Mouse (Mus musculus): ENCODE data around the gene Ntm.

The Ntm gene

DNA sequence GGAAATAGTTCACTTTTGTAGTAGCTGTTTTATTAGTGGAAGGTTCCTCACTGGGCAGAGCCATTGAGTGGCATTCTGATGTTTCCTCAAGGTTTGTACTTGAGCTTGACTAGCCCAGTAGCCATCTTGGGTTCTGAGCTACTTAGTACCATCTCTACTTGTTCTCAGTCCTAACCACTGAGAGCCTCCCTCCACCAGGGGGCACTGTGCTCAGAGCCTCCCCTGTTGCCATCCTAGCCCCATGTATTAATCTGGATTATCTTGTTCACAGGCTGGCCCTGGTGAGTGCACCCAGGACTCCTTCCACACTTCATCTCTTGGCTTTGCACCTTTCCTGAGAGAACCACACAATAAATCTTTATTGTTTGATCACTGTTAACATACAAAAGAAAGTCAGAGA, 555.0 kb downstream of the Ntm start:
- no peak for DNase-seq (ENCODE audit: low read depth)

DNA sequence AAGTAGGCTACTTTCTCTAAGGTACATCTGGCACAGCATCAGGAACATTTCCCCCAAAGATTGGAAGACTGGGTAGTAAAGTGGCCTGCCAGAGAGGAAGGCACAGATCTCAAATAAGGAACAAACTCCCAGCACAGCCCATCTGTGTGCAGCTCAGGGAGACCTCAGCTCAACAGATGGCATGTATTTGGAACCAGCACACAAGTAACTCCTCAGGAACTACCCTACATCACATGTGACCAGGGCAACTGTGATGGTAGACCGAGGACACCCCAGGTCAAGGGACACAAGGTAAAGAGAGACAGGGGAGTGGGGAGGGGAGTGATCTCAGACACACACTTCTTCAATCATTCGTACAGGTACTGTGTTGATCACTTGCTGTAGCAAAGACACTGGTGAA, 556.0 kb downstream of the Ntm start:
- no peak for DNase-seq (ENCODE audit: low read depth)

DNA sequence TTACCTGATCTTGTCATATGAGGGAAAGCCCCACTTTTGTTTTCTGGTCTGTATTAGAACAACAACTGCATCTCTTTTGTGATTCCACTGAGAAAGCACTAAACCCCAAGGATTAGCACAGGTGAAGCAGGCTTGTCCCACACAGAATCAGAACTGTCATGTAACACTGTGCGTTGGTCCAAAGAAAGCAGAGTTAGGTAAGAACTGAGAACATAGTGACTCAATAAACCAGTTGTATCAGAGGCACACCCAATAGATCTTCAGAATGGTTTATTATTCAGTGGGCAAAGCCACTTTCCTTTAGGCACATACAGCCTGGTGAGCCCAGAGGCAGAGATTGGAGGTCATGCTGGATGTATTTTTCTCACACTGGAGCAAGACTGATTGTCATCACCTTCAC, 556.9 kb downstream of the Ntm start:
- DNase-seq (ENCODE audit: low read depth): no peak

DNA sequence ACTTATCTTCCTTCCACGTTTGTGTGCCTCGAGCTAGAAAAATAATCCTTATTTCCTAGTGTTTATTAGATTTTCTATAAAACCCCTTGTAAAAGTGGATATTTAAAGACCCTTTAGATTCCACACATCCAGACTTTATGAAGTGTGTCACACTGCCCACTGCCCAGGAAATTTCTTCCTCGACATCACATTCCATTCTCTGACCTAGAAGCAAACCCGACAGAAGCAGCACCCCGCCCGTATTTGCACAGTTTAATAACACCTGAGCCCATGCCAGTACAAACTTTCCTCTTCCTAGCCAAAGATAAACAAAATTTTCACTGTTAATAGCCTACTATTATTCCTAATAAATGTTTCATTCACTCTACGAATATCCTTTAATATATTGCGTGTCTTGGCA, 562.8 kb downstream of the Ntm start:
- no peak for DNase-seq (ENCODE audit: low read depth)

DNA sequence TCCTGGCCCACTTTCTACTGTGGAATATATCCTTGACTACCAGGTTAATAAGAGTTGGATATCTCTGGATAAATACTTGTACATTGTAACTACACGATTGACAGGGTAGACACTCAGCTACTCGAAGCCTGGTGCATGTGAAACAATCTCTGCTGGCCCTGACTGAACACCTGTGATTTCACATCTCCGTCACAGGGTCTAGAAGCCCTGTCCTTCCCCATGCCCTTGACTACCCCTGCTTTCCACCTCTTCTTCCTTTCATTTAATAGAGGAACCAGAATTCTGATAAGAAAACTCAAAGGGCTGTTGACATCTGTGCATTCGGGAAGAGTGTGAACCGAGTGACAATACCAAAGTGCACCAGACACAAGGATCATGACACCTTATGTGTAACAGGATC, 566.8 kb downstream of the Ntm start:
- DNase-seq (ENCODE audit: low read depth): no peak

DNA sequence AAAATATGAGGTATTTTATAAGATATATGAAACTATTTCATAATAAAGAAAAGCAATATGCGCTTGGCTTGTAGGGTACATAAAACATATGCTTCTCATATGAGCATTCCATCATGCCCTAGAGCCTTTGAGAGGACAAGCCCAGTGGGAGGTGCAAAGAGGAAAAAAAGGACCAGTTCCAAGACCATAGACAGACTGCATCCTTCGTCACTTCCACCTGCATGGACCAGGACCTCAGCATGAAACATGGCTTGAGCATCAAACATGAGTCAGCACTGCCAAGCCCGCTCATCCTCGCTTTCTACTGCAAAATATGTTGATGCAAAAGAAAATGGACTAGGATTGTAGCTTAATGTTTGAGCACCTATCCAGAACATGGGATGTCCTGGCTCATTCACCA, 569.8 kb downstream of the Ntm start:
- no peak for DNase-seq (ENCODE audit: low read depth)

DNA sequence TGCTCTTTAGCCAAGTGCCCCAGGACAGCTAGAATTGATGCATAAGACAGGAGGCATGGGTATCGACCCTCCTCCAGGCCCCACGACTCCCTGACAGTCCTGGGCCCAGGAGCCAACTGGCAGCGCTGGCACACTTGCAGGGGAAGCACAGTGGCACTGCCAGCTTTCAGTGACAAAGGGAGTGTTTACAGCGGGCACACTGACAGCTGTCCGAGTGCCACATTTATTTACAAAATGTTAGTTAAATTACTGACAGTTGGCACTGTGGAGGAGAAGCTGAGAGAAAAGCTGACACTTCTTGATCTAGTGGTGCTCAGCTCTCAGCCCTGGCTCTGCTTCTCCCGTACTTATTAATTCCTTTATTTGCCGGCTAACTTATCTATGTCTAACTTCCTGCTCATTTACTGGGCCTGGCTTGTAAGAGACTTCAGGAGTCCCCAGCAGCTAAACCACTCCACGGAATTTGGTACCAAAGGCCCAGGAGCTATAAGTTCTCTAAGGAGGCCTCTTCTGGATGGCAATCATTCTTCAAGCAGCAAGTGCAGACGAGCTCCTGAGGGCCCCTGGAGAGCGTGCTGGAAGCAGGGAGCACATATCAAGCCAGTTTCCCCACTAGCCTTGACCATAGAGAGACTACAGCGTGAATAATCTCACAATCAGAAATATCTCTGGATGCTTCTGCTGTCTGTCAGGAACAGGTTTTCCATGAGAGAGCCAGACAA, 572.0 kb downstream of the Ntm start:
- DNase-seq (ENCODE audit: low read depth): no peak

DNA sequence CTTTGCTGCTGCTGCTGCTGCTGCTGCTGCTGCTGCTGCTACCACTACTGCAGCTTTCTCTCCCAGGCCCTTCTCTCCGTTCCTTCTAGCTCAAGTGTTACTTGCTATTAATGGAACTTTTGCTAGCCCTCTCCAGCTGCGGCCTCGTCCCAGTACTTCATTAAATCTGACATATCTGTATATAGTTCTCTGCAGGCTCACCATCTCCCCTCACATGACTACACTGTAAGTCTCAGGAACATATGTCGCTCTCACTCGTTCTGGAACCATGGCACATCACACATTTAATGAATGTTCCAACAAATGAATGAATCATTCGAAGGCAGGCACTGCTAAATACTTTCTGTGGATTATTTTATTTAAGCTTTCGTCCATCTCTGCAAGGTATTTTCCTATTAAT, 573.7 kb downstream of the Ntm start:
- no peak for DNase-seq (ENCODE audit: low read depth)

DNA sequence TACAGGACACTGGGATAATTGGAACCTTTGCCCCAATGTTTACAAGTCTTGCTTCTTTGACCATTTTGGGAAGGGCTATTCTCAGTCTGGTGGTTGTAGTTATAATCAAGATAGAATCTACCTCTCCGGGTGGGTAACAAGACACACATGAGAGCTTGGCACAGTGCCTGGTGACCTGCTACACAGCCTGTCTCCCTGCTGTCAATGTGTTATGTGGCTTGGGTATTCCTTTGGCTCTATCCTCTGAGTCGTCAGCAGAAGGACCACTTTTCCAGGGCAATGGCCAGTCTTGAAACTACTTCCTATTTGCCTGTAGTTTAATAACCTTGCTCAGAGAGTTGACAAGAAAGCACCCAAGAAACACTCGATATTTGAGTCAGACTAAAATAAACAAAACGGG, 575.8 kb downstream of the Ntm start:
- no peak for DNase-seq (ENCODE audit: low read depth)

DNA sequence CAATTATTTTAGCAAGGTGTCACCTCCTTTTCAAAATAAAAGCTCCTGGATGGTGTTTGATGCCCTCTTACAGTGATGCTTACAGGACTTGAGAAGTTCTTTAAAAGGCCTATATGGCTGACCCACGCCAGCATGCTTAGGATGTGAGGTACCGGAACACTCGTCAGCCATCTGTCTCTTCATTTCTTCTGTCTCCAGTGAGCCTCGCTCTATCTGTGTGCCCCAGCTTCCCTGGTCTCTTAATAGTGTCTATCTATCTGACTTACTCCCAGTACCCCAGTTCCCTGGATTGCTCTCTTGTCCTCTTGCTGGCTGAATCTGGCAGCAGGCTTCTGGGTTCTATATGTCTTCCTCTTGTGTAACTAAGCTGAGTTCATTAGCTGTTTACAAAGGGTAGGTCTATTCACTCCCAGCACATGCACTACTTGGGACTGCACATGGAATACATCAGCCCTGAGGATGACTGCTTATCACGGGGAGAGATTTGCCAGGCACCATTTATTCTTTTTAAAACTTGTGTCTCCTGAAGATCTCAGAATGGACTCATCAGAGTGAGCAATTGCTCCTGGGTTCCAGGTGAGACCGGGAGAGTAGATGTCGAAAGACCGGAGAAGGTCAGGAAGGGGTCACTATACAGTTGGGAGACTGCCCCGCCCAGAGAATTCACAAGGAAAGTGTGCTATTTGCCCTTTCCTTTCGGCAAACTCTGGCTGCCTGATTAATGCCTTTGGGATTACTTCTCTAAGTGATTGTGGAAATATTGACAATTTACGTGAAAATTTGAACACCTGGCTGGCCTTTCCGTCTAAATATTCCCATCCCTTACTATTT, 585.6 kb downstream of the Ntm start:
- DNase-seq (ENCODE audit: low read depth): no peak

DNA sequence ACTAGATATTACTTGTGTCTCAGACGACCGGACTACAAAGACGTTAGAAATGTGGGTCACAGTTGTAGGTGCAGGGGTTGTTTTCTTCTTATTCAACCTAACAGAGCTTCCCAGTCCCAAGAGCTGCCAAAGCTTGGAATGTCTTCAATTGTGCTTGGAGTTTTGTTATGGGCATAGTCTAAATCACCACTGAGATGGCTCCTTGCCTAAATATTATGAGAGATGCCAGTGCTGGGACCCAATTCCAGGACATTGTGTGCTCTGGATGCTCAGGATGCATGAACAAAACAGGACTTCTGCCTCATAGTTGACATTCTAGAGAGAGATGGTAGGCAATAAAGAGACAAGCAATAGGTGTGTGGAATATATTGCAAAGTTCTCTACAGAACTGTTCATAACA, 591.6 kb downstream of the Ntm start:
- no peak for DNase-seq (ENCODE audit: low read depth)

DNA sequence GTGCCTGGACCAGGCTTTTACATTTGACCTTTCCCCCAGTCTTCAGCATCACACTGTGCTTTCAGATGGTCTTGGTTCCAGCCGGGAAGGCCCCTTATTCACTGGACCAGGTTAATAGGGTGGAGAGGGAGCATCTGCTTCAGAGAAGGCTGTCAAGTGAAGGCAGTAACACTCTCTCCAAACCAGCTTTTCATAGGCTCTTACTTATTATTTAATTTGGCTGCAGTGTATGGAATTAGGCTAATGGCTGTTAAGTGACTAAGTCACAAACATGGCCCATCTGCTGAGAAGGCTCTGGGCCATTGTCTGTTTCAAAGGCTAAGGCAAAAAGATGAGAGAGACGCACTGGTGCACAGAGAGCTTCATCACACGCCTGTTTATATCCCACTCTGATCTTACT, 593.3 kb downstream of the Ntm start:
- no peak for DNase-seq (ENCODE audit: low read depth)

DNA sequence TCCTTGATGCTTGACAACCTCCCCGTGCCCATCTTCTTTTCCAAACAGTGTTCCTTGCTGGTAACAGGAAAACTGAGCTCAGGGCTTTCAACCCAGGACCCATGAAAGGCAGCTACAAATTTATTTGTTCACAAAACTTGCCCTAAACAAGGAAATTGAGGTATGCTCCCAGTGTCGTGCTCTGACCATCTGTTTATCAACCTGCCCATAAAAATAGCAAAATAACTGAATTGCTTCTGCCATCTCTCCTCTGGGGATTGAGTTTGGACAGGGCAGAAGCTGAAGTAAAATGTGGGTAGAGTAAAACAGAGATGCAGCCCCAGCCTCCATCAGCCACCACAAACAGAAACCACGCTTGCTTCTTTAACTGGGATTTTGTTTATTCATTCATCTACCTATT, 594.6 kb downstream of the Ntm start:
- no peak for DNase-seq (ENCODE audit: low read depth)

DNA sequence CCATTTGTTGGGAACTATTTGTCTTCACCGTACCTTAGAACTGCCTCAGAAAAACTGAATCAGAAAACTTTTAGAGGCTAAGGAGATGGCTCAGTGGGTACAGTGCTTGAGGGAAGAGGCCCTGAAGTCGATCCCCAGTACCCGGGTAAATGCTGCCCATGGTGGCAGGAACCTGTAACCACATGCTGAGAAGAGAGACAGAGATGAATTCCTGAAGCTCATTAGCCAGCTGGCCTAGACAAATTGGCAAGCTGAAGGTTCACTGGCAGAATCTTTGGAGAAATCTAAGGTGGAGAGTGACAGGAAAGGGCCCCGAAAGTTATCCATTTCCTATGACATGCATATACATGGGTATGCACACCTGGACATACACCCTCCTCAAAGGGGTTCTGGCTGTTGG, 605.1 kb downstream of the Ntm start:
- DNase-seq (ENCODE audit: low read depth): no peak

DNA sequence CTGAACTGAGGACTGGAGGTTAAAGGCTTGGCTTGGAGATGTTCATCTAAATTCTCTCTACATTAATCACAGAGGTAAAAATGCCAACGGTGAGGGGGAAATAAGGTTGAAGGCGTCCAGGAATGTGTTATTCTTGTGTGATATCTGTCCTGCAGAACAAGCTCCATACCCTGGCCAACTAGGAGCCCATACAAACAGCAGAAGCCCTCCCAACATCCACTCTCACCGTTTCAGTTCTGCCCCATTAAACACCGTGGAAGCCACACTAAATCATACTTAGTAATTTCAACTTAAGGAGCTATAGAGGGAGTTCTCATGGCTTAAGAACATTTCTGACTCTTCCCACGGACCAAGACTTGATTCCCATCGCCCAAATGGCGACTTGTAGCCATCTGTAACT, 620.6 kb downstream of the Ntm start:
- DNase-seq (ENCODE audit: low read depth): no peak

DNA sequence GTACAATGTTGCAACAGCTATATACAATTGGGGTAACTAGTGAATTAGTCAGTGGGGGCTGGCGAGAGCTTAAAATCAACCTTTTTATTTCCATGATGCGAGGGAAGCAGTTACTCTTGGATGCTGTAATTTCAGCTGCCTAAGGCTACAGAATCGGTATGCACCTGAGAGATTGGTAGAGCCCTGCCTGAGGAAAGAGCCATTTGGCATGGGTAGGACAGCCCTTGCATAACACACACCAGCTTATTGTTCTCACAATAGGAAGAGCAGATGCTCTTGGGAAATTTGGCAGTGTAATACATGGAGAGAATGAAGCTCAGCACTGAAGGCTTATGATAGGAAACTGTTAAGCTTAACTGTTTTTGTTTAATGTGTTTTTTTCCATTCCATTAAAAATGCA, 621.6 kb downstream of the Ntm start:
- no peak for DNase-seq (ENCODE audit: low read depth)

DNA sequence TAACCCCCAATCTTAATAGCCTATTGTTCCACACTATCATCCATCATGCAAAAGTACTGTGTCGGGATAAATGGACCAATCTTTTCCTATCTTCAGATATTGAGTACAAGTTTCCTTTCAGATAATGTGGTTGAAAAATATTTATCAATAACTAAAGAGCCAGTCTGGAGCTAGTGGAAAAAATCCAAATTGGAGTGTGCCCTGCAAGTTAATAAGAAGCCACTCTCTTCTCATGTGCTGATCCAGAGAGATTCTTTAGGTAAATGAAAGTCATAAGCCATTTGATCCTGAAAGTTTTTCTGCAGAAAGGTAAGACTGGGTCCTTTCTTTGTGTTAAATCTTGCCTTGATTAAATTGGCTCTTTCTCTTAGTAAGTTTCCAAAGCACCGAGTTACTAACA, 627.3 kb downstream of the Ntm start:
- DNase-seq (ENCODE audit: low read depth): no peak

DNA sequence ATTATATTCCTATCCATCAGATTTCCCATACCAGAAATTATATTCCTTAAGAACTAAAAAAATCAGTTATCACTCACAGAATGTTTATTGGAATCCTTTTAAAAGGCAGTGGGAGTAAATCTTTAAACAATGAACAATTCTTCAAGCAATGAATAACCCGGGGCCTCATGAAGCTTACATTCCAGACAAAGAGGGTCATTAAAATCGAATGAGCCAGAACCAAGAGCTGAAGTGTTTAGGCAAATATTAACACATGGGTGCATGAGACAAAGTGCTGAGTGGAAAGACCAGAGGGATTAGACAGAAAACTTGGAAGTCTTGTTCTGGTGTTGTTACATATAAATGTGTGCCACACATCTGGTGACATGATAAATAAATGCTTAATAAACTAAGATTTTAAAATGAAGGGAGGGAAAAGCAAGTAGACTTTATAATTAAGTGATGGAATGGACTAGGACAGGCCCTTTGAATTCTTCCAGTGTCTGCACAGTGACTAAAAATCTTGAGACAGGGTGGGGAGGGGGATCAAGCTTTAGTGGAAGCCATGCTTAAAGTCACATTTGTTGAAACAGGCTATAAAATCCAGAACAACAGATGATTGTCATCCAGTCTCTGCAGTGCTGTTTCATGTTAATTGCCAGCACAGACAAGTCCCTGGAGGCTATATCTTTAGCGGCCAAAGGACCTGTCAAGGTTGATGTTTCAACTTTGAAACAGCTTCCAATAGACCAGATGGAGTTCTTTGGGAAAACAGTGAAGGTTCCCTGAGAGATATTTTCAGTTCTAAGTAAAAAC, 630.4 kb downstream of the Ntm start:
- DNase-seq (ENCODE audit: low read depth): no peak

DNA sequence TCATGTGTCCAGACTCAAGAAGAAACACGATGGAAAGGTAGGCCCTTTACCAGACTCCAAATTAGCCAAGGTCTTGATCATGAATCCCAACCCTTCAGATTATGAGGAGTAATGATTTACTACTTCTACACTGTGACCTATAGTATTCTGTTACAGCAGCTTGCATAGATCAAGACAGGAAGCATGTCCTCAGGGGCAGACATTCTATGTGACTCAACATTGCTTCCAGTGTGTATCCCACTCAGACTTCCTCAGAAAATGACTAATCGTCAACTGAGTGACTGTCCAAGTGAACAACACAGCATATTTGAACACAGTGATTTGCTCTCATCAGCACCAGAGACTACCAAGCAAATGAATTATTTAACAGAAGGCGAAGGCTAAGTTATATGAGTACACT, 632.5 kb downstream of the Ntm start:
- DNase-seq (ENCODE audit: low read depth): no peak

DNA sequence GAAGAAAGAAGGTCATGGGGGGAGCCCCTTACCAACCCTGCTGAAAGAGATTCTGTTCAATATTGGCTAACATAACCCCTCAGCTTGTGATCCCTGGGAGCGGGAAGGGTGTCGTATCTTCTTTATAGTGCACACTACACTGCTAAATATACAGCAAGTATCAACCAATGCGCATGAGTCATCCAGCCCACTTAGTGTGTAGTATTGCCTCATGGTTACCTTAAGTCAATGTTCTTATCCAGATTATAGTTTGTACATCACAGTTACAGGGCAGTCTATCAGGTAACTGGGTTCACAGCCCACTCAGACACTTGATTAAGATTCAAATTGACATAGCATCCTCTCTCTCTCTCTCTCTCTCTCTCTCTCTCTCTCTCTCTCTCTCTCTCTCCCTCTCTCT, 636.7 kb downstream of the Ntm start:
- no peak for DNase-seq (ENCODE audit: low read depth)

DNA sequence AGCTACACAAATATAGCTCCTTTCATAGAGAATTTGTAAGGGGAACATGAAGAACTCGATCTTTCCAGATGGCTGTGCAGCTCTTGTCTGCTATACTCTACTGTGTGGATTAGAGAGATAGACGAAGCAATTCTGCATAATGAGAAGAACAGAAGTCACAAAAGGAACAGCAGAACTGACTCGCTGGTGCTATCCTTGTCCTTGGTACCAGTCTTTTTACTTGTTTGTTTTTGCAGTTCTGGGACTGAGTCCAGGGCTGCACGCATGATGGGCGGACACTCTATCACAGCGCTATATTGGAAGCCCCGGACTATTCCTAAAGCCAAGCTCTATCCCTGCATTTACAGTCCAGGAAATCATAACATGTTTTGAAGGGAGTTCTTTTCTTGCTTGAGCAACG, 637.8 kb downstream of the Ntm start:
- DNase-seq (ENCODE audit: low read depth): no peak

DNA sequence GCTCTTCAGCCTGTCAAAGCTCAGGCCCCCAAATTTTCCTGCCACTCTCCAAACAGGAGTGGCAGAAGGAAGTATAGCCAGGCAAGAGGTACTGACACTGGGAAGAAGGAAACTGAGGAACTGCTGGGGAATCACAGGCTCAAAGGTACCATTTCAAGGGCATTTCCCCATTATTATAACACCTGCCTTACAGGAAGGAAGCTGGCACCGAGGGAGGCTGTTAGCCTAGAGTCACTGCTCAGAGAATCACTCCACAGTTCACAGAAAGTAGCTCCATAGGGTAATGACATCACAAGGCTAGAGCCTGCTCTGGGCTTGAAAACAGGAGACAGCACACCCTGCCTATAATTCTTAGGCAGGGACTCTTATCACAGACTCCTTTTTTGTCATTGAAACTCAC, 643.7 kb downstream of the Ntm start:
- no peak for DNase-seq (ENCODE audit: low read depth)

DNA sequence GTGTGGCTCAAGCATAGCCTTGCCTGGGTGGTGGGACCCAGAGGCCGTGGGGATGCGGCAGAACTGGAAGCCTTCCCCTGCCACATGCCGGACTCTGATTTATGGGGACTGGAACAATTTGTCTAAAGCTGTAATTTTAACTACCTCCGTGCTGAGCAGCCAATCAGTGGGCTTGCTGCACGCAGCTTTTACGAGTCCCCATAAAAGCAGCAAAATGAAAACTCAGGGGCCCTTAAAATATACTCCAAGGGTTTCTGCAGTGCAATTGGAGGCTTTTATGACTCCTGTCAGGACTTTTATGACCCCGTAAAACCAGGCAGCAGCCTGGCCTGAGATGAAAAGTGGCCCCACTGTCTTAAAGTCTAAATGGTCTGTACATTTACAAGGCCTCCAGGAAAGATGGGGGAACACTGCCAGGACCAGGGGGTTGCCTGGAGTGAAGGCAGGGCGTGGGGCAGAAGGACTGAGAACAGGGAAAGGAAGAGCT, 644.2 kb downstream of the Ntm start:
- DNase-seq (ENCODE audit: low read depth): no peak
